Mouse (Mus musculus): ENCODE data around the gene Ifna11.
"Not testable (repeated sequence)": the region's sequence is repeated elsewhere in the genome, so short reads cannot be mapped to it uniquely, and the experiment has no call there.

Gene Ifna11

GRCm38 (mm10) chr4:88819659-88820058 lies at the start of gene Ifna11:
Gene Ifna11, plus strand, starts transcription at chr4:88819959.
- DNase-seq = no peak

- DNase-seq = not testable (repeated sequence)
Measured at GRCm38 (mm10) chr4:88773534-88773933, 46.2 kb upstream of the Ifna11 start, which contains the start of gene Gm13290. Gene Gm13290, plus strand, starts transcription at chr4:88773834.

- DNase-seq = not testable (repeated sequence)
Measured at GRCm38 (mm10) chr4:88776622-88777021, 43.1 kb upstream of the Ifna11 start, which contains the start of gene Gm13289. Gene Gm13289, plus strand, starts transcription at chr4:88776922.

GRCm38 (mm10) chr4:88779550-88779949 lies 40.2 kb upstream of the Ifna11 start, which contains the start of gene Gm13272:
Gene Gm13272, plus strand, starts transcription at chr4:88779850.
- not testable (repeated sequence) for DNase-seq

GRCm38 (mm10) chr4:88780320-88780719 lies 39.4 kb upstream of the Ifna11 start:
- peak; percentile 44 for DNase-seq

GRCm38 (mm10) chr4:88781831-88782230 lies 37.9 kb upstream of the Ifna11 start, which contains the start of gene Ifnz:
Gene Ifnz, plus strand, starts transcription at chr4:88782131.
- DNase-seq = not testable (repeated sequence)

- not testable (repeated sequence) for DNase-seq
Measured at GRCm38 (mm10) chr4:88782335-88782734, 37.4 kb upstream of the Ifna11 start.

- DNase-seq = not testable (repeated sequence)
Measured at GRCm38 (mm10) chr4:88785409-88785808, 34.4 kb upstream of the Ifna11 start, which contains the start of gene Gm13276. Gene Gm13276, plus strand, starts transcription at chr4:88785709.

GRCm38 (mm10) chr4:88788402-88788801 lies 31.4 kb upstream of the Ifna11 start, which contains the start of gene Gm13277:
Gene Gm13277, plus strand, starts transcription at chr4:88788632.
- DNase-seq = peak; percentile 75

GRCm38 (mm10) chr4:88791250-88791649 lies 28.5 kb upstream of the Ifna11 start, which contains the start of gene Gm13278:
Gene Gm13278, plus strand, starts transcription at chr4:88791550.
- not testable (repeated sequence) for DNase-seq

- DNase-seq = peak; percentile 82
Measured at GRCm38 (mm10) chr4:88793936-88794675, 25.7 kb upstream of the Ifna11 start, which contains the start of gene Gm13275. Gene Gm13275, plus strand, starts transcription at chr4:88794487.

GRCm38 (mm10) chr4:88797097-88797496 lies 22.7 kb upstream of the Ifna11 start, which contains the start of gene Gm13279:
Gene Gm13279, plus strand, starts transcription at chr4:88797397.
- not testable (repeated sequence) for DNase-seq

- DNase-seq = not testable (repeated sequence)
Measured at GRCm38 (mm10) chr4:88799365-88799764, 20.4 kb upstream of the Ifna11 start, which contains the start of gene Gm13285. Gene Gm13285, plus strand, starts transcription at chr4:88799665.

GRCm38 (mm10) chr4:88802954-88803353 lies 16.8 kb upstream of the Ifna11 start, which contains the start of gene Gm13287:
Gene Gm13287, plus strand, starts transcription at chr4:88803254.
- not testable (repeated sequence) for DNase-seq

GRCm38 (mm10) chr4:88805231-88805630 lies 14.5 kb upstream of the Ifna11 start, which contains the start of gene Gm13288:
Gene Gm13288, plus strand, starts transcription at chr4:88805531.
- not testable (repeated sequence) for DNase-seq

- DNase-seq = peak; percentile 44
Measured at GRCm38 (mm10) chr4:88805761-88806160, 14.0 kb upstream of the Ifna11 start.

- DNase-seq = no peak
Measured at GRCm38 (mm10) chr4:88815928-88816327, 3.8 kb upstream of the Ifna11 start, which contains the start of gene Ifna7. Gene Ifna7, plus strand, starts transcription at chr4:88816228.

- DNase-seq = no peak
Measured at GRCm38 (mm10) chr4:88822995-88823394, 3.2 kb downstream of the Ifna11 start.

GRCm38 (mm10) chr4:88827116-88827515 lies 7.4 kb downstream of the Ifna11 start, which contains the start of gene Ifna6:
Gene Ifna6, plus strand, starts transcription at chr4:88827416.
- DNase-seq = not testable (repeated sequence)

- DNase-seq = no peak
Measured at GRCm38 (mm10) chr4:88830523-88830922, 10.8 kb downstream of the Ifna11 start.

GRCm38 (mm10) chr4:88835225-88835624 lies 15.5 kb downstream of the Ifna11 start, which contains the start of gene Ifna5:
Gene Ifna5, plus strand, starts transcription at chr4:88835525.
- DNase-seq = not testable (repeated sequence)

- no peak for DNase-seq
Measured at GRCm38 (mm10) chr4:88838828-88839227, 19.1 kb downstream of the Ifna11 start.

- no peak for DNase-seq
Measured at GRCm38 (mm10) chr4:88840058-88840457, 20.3 kb downstream of the Ifna11 start.
